Mouse (Mus musculus): ENCODE data around the gene Fam20c. TPM values are rescaled to one million over a fixed set of nuclear protein-coding genes. Genes with fewer than 3 reads are reported as not detected.
A peak's percentile ranks its signal among the peaks of the same experiment; 100 is the strongest.

Gene Fam20c
- polyA plus RNA-seq, 1 experiment from 2014 or later: 5.4 TPM

GRCm38 (mm10) chr5:138783181-138783580 lies 28.9 kb downstream of the Fam20c start:
- 44% methylated on average over 8 of the region's 8 CpGs for WGBS
- Histone ChIP-seq H3K27me3 (ENCODE audit: control insufficient read depth, insufficient read depth, low read length) (no peaks in the 10 kb centered on the region), H3K4me1 (ENCODE audit: control insufficient read depth, insufficient read depth, low read length) (peaks cover 12% of the 10 kb centered on the region), H3K4me3 (ENCODE audit: low read length) (no peak overlapping the region), H3K27ac (ENCODE audit: low read length) (no peak overlapping the region), H3K9me3 (replicated peaks; ENCODE audit: control insufficient read depth, low read length) (no peaks in the 10 kb centered on the region), H3K4me2 (ENCODE audit: low read depth, low read length) (no peak overlapping the region), H3K9ac (ENCODE audit: low read length) (no peak overlapping the region), H3K36me3 (ENCODE audit: control insufficient read depth, insufficient read depth) (no peaks in the 10 kb centered on the region)
- no peak for ATAC-seq (replicated peaks; ENCODE audit: extremely low read depth, insufficient read depth, low FRiP score)

GRCm38 (mm10) chr5:138785986-138786515 lies 31.7 kb downstream of the Fam20c start:
- peaks cover 9% of the 10 kb centered on the region for H3K4me1 ChIP-seq (ENCODE audit: control insufficient read depth, insufficient read depth, low read length)
- H3K27me3 ChIP-seq (ENCODE audit: control insufficient read depth, insufficient read depth, low read length): no peaks in the 10 kb centered on the region
- no peak overlapping the region for H3K4me3 ChIP-seq (ENCODE audit: low read length)
- no peak for ATAC-seq (replicated peaks; ENCODE audit: extremely low read depth, insufficient read depth, low FRiP score)
- H3K4me2 ChIP-seq (ENCODE audit: low read depth, low read length): no peak overlapping the region
- no peak overlapping the region for H3K9ac ChIP-seq (ENCODE audit: low read length)
- H3K9me3 ChIP-seq (replicated peaks; ENCODE audit: control insufficient read depth, low read length): no peaks in the 10 kb centered on the region
- 80% methylated on average over 3 of the region's 3 CpGs for WGBS
- no peak overlapping the region for H3K27ac ChIP-seq (ENCODE audit: low read length)
- no peaks in the 10 kb centered on the region for H3K36me3 ChIP-seq (ENCODE audit: control insufficient read depth, insufficient read depth)

DNA sequence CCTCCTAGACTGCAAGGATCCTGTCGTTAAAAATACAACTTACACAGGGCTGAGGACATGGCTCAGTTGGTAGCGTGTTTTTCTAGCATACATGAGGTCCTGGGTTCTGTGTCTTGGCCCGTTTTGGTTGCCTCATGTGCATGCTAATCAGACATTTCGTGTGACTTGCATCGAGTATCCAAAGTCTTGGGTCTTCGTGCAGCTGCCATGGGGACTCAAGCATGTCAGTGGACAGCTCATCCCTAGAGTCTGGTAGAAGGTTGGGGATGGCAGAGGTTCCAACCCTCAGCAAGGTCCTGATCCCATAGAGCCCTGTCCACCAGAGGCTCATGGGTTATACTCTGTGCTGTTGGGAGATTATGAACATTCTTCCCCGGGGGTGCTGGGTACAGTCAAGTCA lies 33.3 kb downstream of the Fam20c start:
- H3K36me3 ChIP-seq (ENCODE audit: control insufficient read depth, insufficient read depth): no peaks in the 10 kb centered on the region
- H3K9me3 ChIP-seq (replicated peaks; ENCODE audit: control insufficient read depth, low read length): no peaks in the 10 kb centered on the region
- H3K9ac ChIP-seq (ENCODE audit: low read length): no peak overlapping the region
- no peaks in the 10 kb centered on the region for H3K27me3 ChIP-seq (ENCODE audit: control insufficient read depth, insufficient read depth, low read length)
- H3K4me2 ChIP-seq (ENCODE audit: low read depth, low read length): no peak overlapping the region
- H3K4me1 ChIP-seq (ENCODE audit: control insufficient read depth, insufficient read depth, low read length): peaks cover 9% of the 10 kb centered on the region
- no peak for ATAC-seq (replicated peaks; ENCODE audit: extremely low read depth, insufficient read depth, low FRiP score)
- H3K27ac ChIP-seq (ENCODE audit: low read length): no peak overlapping the region
- no peak overlapping the region for H3K4me3 ChIP-seq (ENCODE audit: low read length)
- 84% methylated on average over 7 of the region's 7 CpGs for WGBS

DNA sequence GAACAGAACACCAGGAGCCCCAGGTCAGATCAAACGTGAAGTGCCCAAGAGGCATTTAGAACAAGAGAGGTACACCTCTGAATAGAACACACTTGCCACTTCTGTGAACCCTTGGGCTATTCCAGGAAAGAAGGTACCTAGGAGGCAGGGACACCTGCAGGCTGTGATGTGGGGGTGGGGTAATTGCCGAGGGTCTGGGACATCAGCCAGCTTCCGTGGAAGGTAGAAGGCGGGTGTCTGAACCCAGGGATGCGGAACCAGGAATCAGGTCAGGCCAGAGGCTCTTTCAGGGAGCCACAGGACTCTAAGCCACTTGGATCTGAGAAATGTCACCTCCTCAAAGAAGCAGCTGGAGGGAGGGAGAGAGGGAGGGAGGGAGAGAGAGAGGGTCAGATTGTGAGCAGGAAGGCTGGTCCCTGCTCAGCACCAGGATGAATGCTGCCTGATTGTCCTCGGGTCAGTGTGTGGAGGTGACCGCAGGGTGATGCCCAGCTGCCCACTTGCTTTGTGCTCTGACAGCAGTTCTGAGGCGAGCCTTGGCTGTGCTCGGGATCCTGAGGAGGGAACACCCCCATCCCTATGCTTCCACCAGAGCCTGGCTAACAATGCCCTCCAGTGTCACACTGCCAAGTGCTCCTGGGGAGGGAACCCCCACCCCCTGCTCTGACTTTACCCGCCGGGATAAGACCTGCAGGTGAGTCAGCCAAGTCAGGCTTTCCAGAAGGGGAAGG lies 34.3 kb downstream of the Fam20c start:
- no peak overlapping the region for H3K4me3 ChIP-seq (ENCODE audit: low read length)
- 55% methylated on average over 11 of the region's 11 CpGs for WGBS
- H3K9me3 ChIP-seq (replicated peaks; ENCODE audit: control insufficient read depth, low read length): no peaks in the 10 kb centered on the region
- H3K27ac ChIP-seq (ENCODE audit: low read length): no peak overlapping the region
- H3K4me1 ChIP-seq (ENCODE audit: control insufficient read depth, insufficient read depth, low read length): peaks cover under 1% of the 10 kb centered on the region
- no peaks in the 10 kb centered on the region for H3K27me3 ChIP-seq (ENCODE audit: control insufficient read depth, insufficient read depth, low read length)
- H3K4me2 ChIP-seq (ENCODE audit: low read depth, low read length): no peak overlapping the region
- no peak overlapping the region for H3K9ac ChIP-seq (ENCODE audit: low read length)
- H3K36me3 ChIP-seq (ENCODE audit: control insufficient read depth, insufficient read depth): no peaks in the 10 kb centered on the region
- no peak for ATAC-seq (replicated peaks; ENCODE audit: extremely low read depth, insufficient read depth, low FRiP score)

DNA sequence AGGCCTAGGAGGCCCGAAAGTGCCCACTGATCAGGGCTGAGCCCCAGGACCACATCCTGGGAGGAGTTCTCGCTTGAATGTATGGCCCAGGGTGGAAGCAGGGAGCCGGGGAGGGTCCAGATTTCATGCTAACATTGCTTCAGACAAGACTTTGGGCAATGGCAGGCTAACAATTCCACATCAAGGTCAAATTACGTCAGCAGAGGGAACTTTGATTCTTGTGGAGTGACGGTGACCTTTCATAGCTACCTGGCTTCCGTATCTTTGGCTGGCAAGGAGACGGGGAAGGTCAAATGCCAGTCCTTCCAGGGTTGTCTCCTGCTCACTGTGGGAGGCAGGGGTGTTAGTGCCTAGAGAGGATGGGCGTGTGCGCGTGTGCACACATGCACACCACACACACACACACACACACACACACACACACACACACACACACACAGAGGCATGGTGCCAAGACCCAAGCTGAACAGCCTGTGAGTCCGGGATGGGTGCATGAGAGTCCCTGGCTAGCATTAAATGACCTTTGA lies 36.7 kb downstream of the Fam20c start:
- Histone ChIP-seq H3K27ac (ENCODE audit: low read length) (no peak overlapping the region), H3K9ac (ENCODE audit: low read length) (no peak overlapping the region), H3K36me3 (ENCODE audit: control insufficient read depth, insufficient read depth) (peaks cover 10% of the 10 kb centered on the region; the same call in 1 of the 2 replicates), H3K9me3 (replicated peaks; ENCODE audit: control insufficient read depth, low read length) (no peaks in the 10 kb centered on the region), H3K4me3 (ENCODE audit: low read length) (no peak overlapping the region), H3K4me2 (ENCODE audit: low read depth, low read length) (no peak overlapping the region), H3K4me1 (ENCODE audit: control insufficient read depth, insufficient read depth, low read length) (no peaks in the 10 kb centered on the region), H3K27me3 (ENCODE audit: control insufficient read depth, insufficient read depth, low read length) (no peaks in the 10 kb centered on the region)
- 80% methylated on average over 11 of the region's 11 CpGs for WGBS
- no peak for ATAC-seq (replicated peaks; ENCODE audit: extremely low read depth, insufficient read depth, low FRiP score)

DNA sequence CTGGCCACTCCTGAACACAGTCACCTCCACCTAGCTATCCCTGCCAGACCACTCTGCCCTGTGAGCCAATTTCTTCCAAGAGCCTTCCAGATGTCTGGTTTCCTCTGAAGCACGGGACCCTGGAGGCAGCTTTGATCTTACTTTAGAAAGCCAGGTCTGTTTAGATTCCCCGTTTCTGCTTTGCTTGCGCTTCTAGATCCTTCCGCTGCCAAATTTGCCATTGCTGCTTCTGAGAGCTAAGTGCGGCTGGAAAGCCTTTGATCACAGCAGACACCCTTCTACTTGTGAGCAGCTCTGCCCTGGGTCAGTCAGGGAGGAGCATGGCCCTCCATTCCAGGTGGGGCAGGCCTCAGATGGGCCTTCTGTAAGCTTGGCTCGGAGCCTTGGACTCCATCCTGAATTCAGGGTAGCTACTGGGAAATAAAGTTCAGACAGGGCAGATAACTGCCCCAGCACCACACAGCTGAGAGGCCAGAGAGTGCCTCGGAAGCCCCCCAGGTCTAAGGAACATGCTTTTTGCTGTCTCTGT lies 47.3 kb downstream of the Fam20c start:
- WGBS: 57% methylated on average over 7 of the region's 7 CpGs
- Histone ChIP-seq H3K9ac (ENCODE audit: low read length) (no peak overlapping the region), H3K27ac (ENCODE audit: low read length) (no peak overlapping the region), H3K4me1 (ENCODE audit: control insufficient read depth, insufficient read depth, low read length) (no peaks in the 10 kb centered on the region), H3K27me3 (ENCODE audit: control insufficient read depth, insufficient read depth, low read length) (no peaks in the 10 kb centered on the region), H3K4me3 (ENCODE audit: low read length) (no peak overlapping the region), H3K9me3 (replicated peaks; ENCODE audit: control insufficient read depth, low read length) (no peaks in the 10 kb centered on the region), H3K36me3 (ENCODE audit: control insufficient read depth, insufficient read depth) (peaks cover 4% of the 10 kb centered on the region; the same call in 1 of the 2 replicates), H3K4me2 (ENCODE audit: low read depth, low read length) (no peak overlapping the region)
- ATAC-seq (replicated peaks; ENCODE audit: extremely low read depth, insufficient read depth, low FRiP score): no peak

- Histone ChIP-seq H3K4me1 (ENCODE audit: control insufficient read depth, insufficient read depth, low read length) (no peaks in the 10 kb centered on the region), H3K4me2 (ENCODE audit: low read depth, low read length) (no peak overlapping the region), H3K4me3 (ENCODE audit: low read length) (no peak overlapping the region), H3K36me3 (ENCODE audit: control insufficient read depth, insufficient read depth) (peaks cover 4% of the 10 kb centered on the region; the same call in 1 of the 2 replicates), H3K9me3 (replicated peaks; ENCODE audit: control insufficient read depth, low read length) (no peaks in the 10 kb centered on the region), H3K27ac (ENCODE audit: low read length) (no peak overlapping the region), H3K27me3 (ENCODE audit: control insufficient read depth, insufficient read depth, low read length) (no peaks in the 10 kb centered on the region), H3K9ac (ENCODE audit: low read length) (no peak overlapping the region)
- 81% methylated on average over 5 of the region's 5 CpGs for WGBS
- ATAC-seq (replicated peaks; ENCODE audit: extremely low read depth, insufficient read depth, low FRiP score): no peak
These were observed 50.0 kb downstream of the Fam20c start for GRCm38 (mm10) chr5:138804286-138804685.

DNA sequence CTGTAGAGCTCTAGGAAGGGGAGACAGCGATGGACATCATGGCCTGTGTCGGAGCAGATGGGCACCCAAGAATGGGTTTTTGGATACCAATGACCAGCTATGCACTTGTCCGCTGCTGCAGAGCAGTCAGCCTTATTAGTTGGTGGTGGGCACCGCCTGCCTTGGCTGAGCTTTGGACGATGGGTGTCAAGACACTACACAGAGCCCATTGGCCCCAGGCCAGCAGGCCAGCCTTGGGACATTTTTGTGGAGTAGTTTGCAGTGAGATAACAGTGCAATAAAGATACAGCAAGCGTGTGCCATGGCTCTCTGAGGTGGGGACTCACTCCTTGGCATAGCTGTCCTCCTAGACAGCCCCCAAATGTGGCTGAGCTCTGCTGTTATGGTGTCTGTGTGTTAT lies 55.5 kb downstream of the Fam20c start:
- Histone ChIP-seq H3K9me3 (replicated peaks; ENCODE audit: control insufficient read depth, low read length) (no peaks in the 10 kb centered on the region), H3K36me3 (ENCODE audit: control insufficient read depth, insufficient read depth) (peaks cover 4% of the 10 kb centered on the region; the same call in 1 of the 2 replicates), H3K4me2 (ENCODE audit: low read depth, low read length) (no peak overlapping the region), H3K27ac (ENCODE audit: low read length) (no peak overlapping the region), H3K4me3 (ENCODE audit: low read length) (no peak overlapping the region), H3K9ac (ENCODE audit: low read length) (no peak overlapping the region), H3K27me3 (ENCODE audit: control insufficient read depth, insufficient read depth, low read length) (no peaks in the 10 kb centered on the region), H3K4me1 (ENCODE audit: control insufficient read depth, insufficient read depth, low read length) (peaks cover 5% of the 10 kb centered on the region; the same call in 1 of the 2 replicates)
- ATAC-seq (replicated peaks; ENCODE audit: extremely low read depth, insufficient read depth, low FRiP score): peak; percentile 63; the same call in 1 of the 2 replicates
- WGBS: 57% methylated on average over 6 of the region's 6 CpGs

DNA sequence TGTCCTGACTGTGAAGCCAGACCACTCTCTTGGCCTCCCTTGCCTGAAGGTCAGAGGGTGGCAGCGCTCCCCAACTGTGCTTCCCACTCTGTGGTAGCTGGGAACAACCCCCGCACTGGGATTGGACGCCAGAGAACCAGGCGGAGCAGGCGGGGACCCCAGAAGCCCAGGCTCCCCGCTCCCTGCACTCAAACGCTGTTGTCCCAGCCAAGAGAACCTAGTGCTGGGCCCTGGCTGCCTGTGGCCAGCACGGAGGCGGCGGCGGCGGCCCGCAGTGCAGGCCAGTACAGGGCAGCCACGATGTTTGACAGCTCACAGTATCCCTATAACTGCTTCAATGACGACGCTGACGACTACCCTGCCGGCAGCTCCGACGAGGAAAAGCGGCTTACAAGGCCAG lies 65.5 kb downstream of the Fam20c start, which contains the start of gene Gm5294:
TSS of gene Gm5294 (plus strand) at position 301 of the 400 bp plus-strand sequence.
- H3K4me3 ChIP-seq (ENCODE audit: low read length): peak within 1 kb of the TSS; percentile 49
- peaks cover 42% of the 10 kb centered on the region for H3K27me3 ChIP-seq (ENCODE audit: control insufficient read depth, insufficient read depth, low read length)
- 14% methylated on average over 21 of the region's 21 CpGs for WGBS
- H3K9ac ChIP-seq (ENCODE audit: low read length): peak within 1 kb of the TSS; percentile 54
- H3K4me1 ChIP-seq (ENCODE audit: control insufficient read depth, insufficient read depth, low read length): no peaks in the 10 kb centered on the region
- H3K27ac ChIP-seq (ENCODE audit: low read length): no peak within 1 kb of the TSS
- no peak for ATAC-seq (replicated peaks; ENCODE audit: extremely low read depth, insufficient read depth, low FRiP score)
- peak within 1 kb of the TSS; percentile 78 for H3K4me2 ChIP-seq (ENCODE audit: low read depth, low read length)
- H3K9me3 ChIP-seq (replicated peaks; ENCODE audit: control insufficient read depth, low read length): no peaks in the 10 kb centered on the region; the same call in 1 of the 2 replicates
- H3K36me3 ChIP-seq (ENCODE audit: control insufficient read depth, insufficient read depth): no peaks in the 10 kb centered on the region

Measured in heart, embryonic 16.5 days (tissue).